Mouse (Mus musculus) activated CD4-positive, CD25-positive, alpha-beta regulatory T cell, adult 4 months (primary cell): ENCODE measurements around the gene Gm17651. TPM values are rescaled to one million over a fixed set of nuclear protein-coding genes. Genes with fewer than 3 reads are reported as not detected.

Experiments
- ATAC-seq: one replicate; pipeline ENCODE4 v1.8.0; 2017
- polyA plus RNA-seq, 2 experiments: library from polyadenylated mRNA; unstranded; fragments of 100-300 nt; shearing (Covaris generic); gene quantifications; one replicate each; pipeline ENCODE4 v1.2.1; 2017

Gm17651 gene
- polyA plus RNA-seq, 2 experiments from 2014 or later: not detected

DNA sequence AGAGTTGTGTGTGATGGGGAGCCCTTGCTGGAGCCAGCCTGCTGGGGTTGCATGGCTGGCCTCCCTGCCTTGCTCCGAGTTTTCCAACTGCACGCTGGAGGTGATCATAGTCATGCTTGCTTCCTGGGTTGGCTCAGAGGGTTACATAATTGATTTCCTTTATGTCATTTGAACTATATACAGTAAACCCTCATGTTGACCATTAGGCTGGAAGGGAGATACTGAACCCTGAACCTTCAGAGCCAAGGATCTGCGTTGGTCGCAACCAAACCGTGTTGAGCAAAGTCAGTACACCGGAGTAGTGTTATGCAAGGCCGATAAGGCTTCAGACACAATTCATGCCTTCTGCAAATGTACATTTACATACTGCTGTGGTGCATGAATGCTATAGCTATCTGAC is 46.6 kb downstream of the Gm17651 start:
- ATAC-seq: no peak

DNA sequence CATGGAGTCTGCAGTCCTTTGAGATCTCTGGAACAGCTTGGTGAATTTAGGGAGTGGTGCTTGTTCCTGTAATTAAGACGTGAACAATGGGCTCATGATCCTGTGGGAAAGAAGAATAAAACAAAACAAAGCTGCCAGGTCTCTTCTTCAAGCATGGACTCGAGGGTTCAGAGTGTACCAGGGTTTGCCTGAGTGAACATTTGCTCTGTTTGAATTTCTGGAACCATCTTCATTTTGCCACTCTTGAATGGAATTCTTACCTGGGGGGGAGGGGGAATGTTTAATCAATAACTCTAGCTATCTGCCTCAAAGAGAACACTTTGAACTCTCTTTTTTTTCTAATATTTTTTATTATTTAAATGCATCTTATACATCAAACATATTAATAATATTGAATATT is 49.9 kb downstream of the Gm17651 start:
- no peak for ATAC-seq

Other genes starting within 250 kb of the Gm17651 start
- 10 to 100 TPM; 21.8 TPM for gene Chd1l, start 64.5 kb downstream of the Gm17651 start, polyA plus RNA-seq
- 1 to 10 TPM; 7.0 TPM for gene Fmo5, start 45.9 kb downstream of the Gm17651 start, polyA plus RNA-seq
- 1 to 10 TPM; 1.7 to 2.2 TPM for gene Prkab2, start 16.5 kb downstream of the Gm17651 start, polyA plus RNA-seq
- gene Pde4dip, start 214.0 kb upstream of the Gm17651 start, polyA plus RNA-seq: 10 to 100 TPM in 1 of 2 experiments, 1 to 10 TPM in 1; 8.0 to 10.8 TPM
- 10 to 100 TPM; 73.7 to 77.3 TPM for gene Sec22b, start 226.5 kb upstream of the Gm17651 start, polyA plus RNA-seq